18 mouse cellular contexts compared by ENCODE assay signal in genomic region chr16:33288536-33288935, GRCm38 (mm10).
"Had no signal": no experiment of that assay in that cellular context is flagged by ENCODE, and none has a peak within 500 bp of the region (broad histone marks: within the 10 kb centered on the region; RNA-seq: fewer than 3 reads in every experiment).

No protein-coding gene starts in this region.

- ATAC-seq: midbrain, embryonic 16.5 days had no signal

- H3K4me2 ChIP-seq: lung, embryonic 14.5 days; midbrain, embryonic 12.5 days; neural tube, embryonic 13.5 days; neural tube, embryonic 15.5 days; stomach, embryonic 15.5 days had no signal

- H3K9me3 ChIP-seq: neural tube, embryonic 15.5 days; stomach, embryonic 15.5 days had no signal

- H3K27ac ChIP-seq: midbrain, embryonic 10.5 days; midbrain, embryonic 12.5 days; neural tube, embryonic 13.5 days; neural tube, embryonic 15.5 days; stomach, embryonic 15.5 days; stomach, postnatal 0 days had no signal

- H3K4me1 ChIP-seq: midbrain, embryonic 10.5 days; midbrain, embryonic 12.5 days; neural tube, embryonic 13.5 days; neural tube, embryonic 15.5 days; stomach, embryonic 15.5 days had no signal

- H3K4me3 ChIP-seq: midbrain, embryonic 10.5 days; midbrain, embryonic 12.5 days; myocyte; neural tube, embryonic 13.5 days; neural tube, embryonic 15.5 days; stomach, embryonic 15.5 days had no signal

- H3K9ac ChIP-seq: lung, embryonic 14.5 days; midbrain, embryonic 12.5 days; neural tube, embryonic 13.5 days; neural tube, embryonic 15.5 days; stomach, embryonic 15.5 days had no signal

- H3K27me3 ChIP-seq: midbrain, embryonic 12.5 days; neural tube, embryonic 13.5 days; neural tube, embryonic 15.5 days; stomach, embryonic 15.5 days had no signal

- DNase-seq: lung, adult 18-20 months; lung, embryonic 14.5 days; lung, postnatal 10 days; lung, postnatal 4 days; midbrain, embryonic 14.5 days; right cerebral cortex, postnatal 25 days; right cerebral cortex, postnatal 4 days; thymus, adult 2 months; thymus, postnatal 25 days; thymus, postnatal 4 days had no signal
